Mouse (Mus musculus) lung, adult 2 months (tissue): ENCODE results near the gene Ces1a. TPM values are rescaled to one million over a fixed set of nuclear protein-coding genes. Genes with fewer than 3 reads are reported as not detected.

Source experiments
- DNase-seq: peaks from one replicate; pipeline ENCODE4 v3.0.0; 2022
- H3K4me1 ChIP-seq: fragments of 200-500 bp; 2 replicates; pipeline ENCODE4 v1.6.1; 2011; ENCODE audit warnings: low read length; ENCODE audit not compliant: control insufficient read depth, insufficient read depth
- H3K4me3 ChIP-seq: fragments of 200-500 bp; replicated peaks from 2 replicates; pipeline ENCODE3; 2011; ENCODE audit warnings: low read depth, mild to moderate bottlenecking, control low read depth, low read length; ENCODE audit errors: extremely low read depth
- CTCF ChIP-seq: fragments of 200-500 bp; IDR thresholded peaks from 2 replicates; pipeline ENCODE4 v1.5.1; 2011; ENCODE audit warnings: mild to moderate bottlenecking, low read length, control low read depth; ENCODE audit not compliant: insufficient read depth
- POLR2A ChIP-seq: fragments of 200-500 bp; IDR thresholded peaks from 2 replicates; pipeline ENCODE4 v1.6.1; 2011; ENCODE audit warnings: low read depth, mild to moderate bottlenecking, control low read depth, low read length, borderline replicate concordance; ENCODE audit errors: extremely low read depth
- WGBS: fragments of 180-500 bp; shearing (Covaris S2); methylation state at CpG from one replicate; pipeline ENCODE4 v1.1.7; 2018; 5-methylcytosine and 5-hydroxymethylcytosine counted together
- polyA plus RNA-seq: library from polyadenylated mRNA; depleted of rRNA; stranded (reverse); fragments of >200 nt; gene quantifications from 2 replicates; pipeline ENCODE4 v1.2.3, GENCODE M21; 2012

Ces1a gene
- polyA plus RNA-seq, 1 experiment, result 0.07 TPM

- no peak for TF ChIP-seq CTCF
- 43% methylated on average over 4 of the region's 4 CpGs for WGBS
- H3K4me1 ChIP-seq, result no peaks in the 10 kb centered on the region
- DNase-seq, result no peak
- no peak overlapping the region for H3K4me3 ChIP-seq
Observed at GRCm38 (mm10) chr8:93048510-93049416, 771 bp upstream of the Ces1a start.

- Histone ChIP-seq H3K4me1 (no peaks in the 10 kb centered on the region; the same call in 1 of the 2 replicates), H3K4me3 (no peak overlapping the region)
- no peak for DNase-seq
- TF ChIP-seq CTCF (no peak), POLR2A (no peak)
- WGBS, result 38% methylated on average over 1 of the region's 1 CpGs
Observed at GRCm38 (mm10) chr8:93043083-93043482, 4.9 kb downstream of the Ces1a start.

- TF ChIP-seq POLR2A, result no peak
- DNase-seq, result no peak
- H3K4me1 ChIP-seq, result no peaks in the 10 kb centered on the region; the same call in 1 of the 2 replicates
- 76% methylated on average over 4 of the region's 4 CpGs for WGBS
- H3K4me3 ChIP-seq, result no peak overlapping the region
Observed at GRCm38 (mm10) chr8:93040776-93041567, 7.0 kb downstream of the Ces1a start.

GRCm38 (mm10) chr8:93040256-93040655 lies 7.7 kb downstream of the Ces1a start:
- Histone ChIP-seq H3K4me1 (no peaks in the 10 kb centered on the region; the same call in 1 of the 2 replicates), H3K4me3 (no peak overlapping the region)
- 55% methylated on average over 2 of the region's 2 CpGs for WGBS
- no peak for DNase-seq
- TF ChIP-seq CTCF (no peak), POLR2A (no peak)

- H3K4me1 ChIP-seq, result no peaks in the 10 kb centered on the region; the same call in 1 of the 2 replicates
- 23% methylated on average over 2 of the region's 2 CpGs for WGBS
- DNase-seq, result no peak
Observed at GRCm38 (mm10) chr8:93038831-93039230, 9.2 kb downstream of the Ces1a start.

GRCm38 (mm10) chr8:93030664-93031063 lies 17.3 kb downstream of the Ces1a start:
- Histone ChIP-seq H3K4me1 (no peaks in the 10 kb centered on the region), H3K4me3 (no peak overlapping the region)
- no peak for DNase-seq
- 54% methylated on average over 2 of the region's 2 CpGs for WGBS
- TF ChIP-seq POLR2A, result no peak
- no peak for TF ChIP-seq CTCF

More at GRCm38 (mm10) chr8:93038831-93039230, 9.2 kb downstream of the Ces1a start:
- no peak overlapping the region for H3K4me3 ChIP-seq
- no peak for TF ChIP-seq POLR2A
- TF ChIP-seq CTCF, result no peak

- Histone ChIP-seq H3K4me1 (no peaks in the 10 kb centered on the region), H3K4me3 (no peak overlapping the region)
- TF ChIP-seq CTCF (no peak), POLR2A (no peak)
- DNase-seq, result no peak
- whole genome bisulfite sequencing, result 62% methylated on average over 5 of the region's 5 CpGs
Observed at GRCm38 (mm10) chr8:93021738-93022137, 26.3 kb downstream of the Ces1a start.

- WGBS, result 37% methylated on average over 4 of the region's 4 CpGs
- no peak overlapping the region for H3K4me3 ChIP-seq
- H3K4me1 ChIP-seq, result peaks cover 2% of the 10 kb centered on the region; the same call in 1 of the 2 replicates
- DNase-seq, result no peak
- no peak for TF ChIP-seq CTCF
- TF ChIP-seq POLR2A, result no peak
Observed at GRCm38 (mm10) chr8:93014300-93014699, 33.7 kb downstream of the Ces1a start.

GRCm38 (mm10) chr8:93012226-93012625 lies 35.8 kb downstream of the Ces1a start:
- DNase-seq, result no peak
- WGBS, result 80% methylated on average over 6 of the region's 6 CpGs
- no peak overlapping the region for H3K4me3 ChIP-seq
- peaks cover 2% of the 10 kb centered on the region; the same call in 1 of the 2 replicates for H3K4me1 ChIP-seq
- TF ChIP-seq POLR2A, result no peak
- TF ChIP-seq CTCF, result no peak; the same call in 1 of the 2 replicates

- WGBS, result 6% methylated on average over 9 of the region's 9 CpGs
- peaks cover 2% of the 10 kb centered on the region; the same call in 1 of the 2 replicates for H3K4me1 ChIP-seq
- peak; percentile 81 for DNase-seq
- TF ChIP-seq POLR2A (no peak), CTCF (peak; percentile 95)
- no peak overlapping the region for H3K4me3 ChIP-seq
Observed at GRCm38 (mm10) chr8:93011439-93011838, 36.6 kb downstream of the Ces1a start.
